Mouse (Mus musculus) layer of hippocampus, postnatal 14 days (tissue): ENCODE results near the gene Apoc3. TPM values are rescaled to one million over a fixed set of nuclear protein-coding genes. Genes with fewer than 3 reads are reported as not detected.

Experiments used
- DNase-seq, 2 experiments: peaks; one replicate each; pipeline ENCODE4 v3.0.0; 2021 to 2022; ENCODE audit warnings: low spot score in 2 of 2, mixed read lengths in 1 of 2
- total RNA-seq, 2 experiments: library from RNA; stranded (reverse); gene quantifications; 2 replicates each; pipeline ENCODE4 v1.2.3; 2021

The Apoc3 gene
- total RNA-seq, 2 experiments from 2014 or later: not detected

- DNase-seq: no peak
Observed at GRCm38 (mm10) chr9:46230450-46230975, 4.9 kb downstream of the Apoc3 start.

GRCm38 (mm10) chr9:46229573-46230449, 5.6 kb downstream of the Apoc3 start:
- DNase-seq: peak; percentile 80 to 87

- DNase-seq: no peak
Observed at GRCm38 (mm10) chr9:46228491-46228890, 6.9 kb downstream of the Apoc3 start, which contains the start of gene Apoa1. Gene Apoa1, plus strand, starts transcription at chr9:46228580.

GRCm38 (mm10) chr9:46227064-46227614, 8.3 kb downstream of the Apoc3 start:
- DNase-seq: no peak

- no peak for DNase-seq
Observed at GRCm38 (mm10) chr9:46224945-46225660, 10.3 kb downstream of the Apoc3 start.

- DNase-seq: no peak
Observed at GRCm38 (mm10) chr9:46224101-46224500, 11.3 kb downstream of the Apoc3 start.

GRCm38 (mm10) chr9:46223090-46223489, 12.3 kb downstream of the Apoc3 start:
- no peak for DNase-seq

- no peak for DNase-seq
Observed at GRCm38 (mm10) chr9:46218176-46218575, 17.3 kb downstream of the Apoc3 start.

- no peak for DNase-seq
Observed at GRCm38 (mm10) chr9:46216744-46217470, 18.5 kb downstream of the Apoc3 start.

- peak in 1 of 2 experiments; percentile 22 for DNase-seq
Observed at GRCm38 (mm10) chr9:46215338-46216322, 19.8 kb downstream of the Apoc3 start.

GRCm38 (mm10) chr9:46214946-46215337, 20.5 kb downstream of the Apoc3 start:
- DNase-seq: no peak

- no peak for DNase-seq
Observed at GRCm38 (mm10) chr9:46214276-46214675, 21.2 kb downstream of the Apoc3 start.

GRCm38 (mm10) chr9:46210473-46210872, 25.0 kb downstream of the Apoc3 start:
- no peak for DNase-seq

- DNase-seq: no peak
Observed at GRCm38 (mm10) chr9:46208401-46208974, 26.9 kb downstream of the Apoc3 start.

- no peak for DNase-seq
Observed at GRCm38 (mm10) chr9:46207501-46207869, 28.0 kb downstream of the Apoc3 start.

GRCm38 (mm10) chr9:46206834-46207500, 28.5 kb downstream of the Apoc3 start:
- DNase-seq: no peak

GRCm38 (mm10) chr9:46199609-46200008, 35.8 kb downstream of the Apoc3 start:
- DNase-seq: no peak

- no peak for DNase-seq
Observed at GRCm38 (mm10) chr9:46198936-46199335, 36.5 kb downstream of the Apoc3 start.

- peak; percentile 37 to 50 for DNase-seq
Observed at GRCm38 (mm10) chr9:46198461-46198860, 37.0 kb downstream of the Apoc3 start.
